8 mouse cellular contexts compared by ENCODE assay signal in the genomic region with DNA sequence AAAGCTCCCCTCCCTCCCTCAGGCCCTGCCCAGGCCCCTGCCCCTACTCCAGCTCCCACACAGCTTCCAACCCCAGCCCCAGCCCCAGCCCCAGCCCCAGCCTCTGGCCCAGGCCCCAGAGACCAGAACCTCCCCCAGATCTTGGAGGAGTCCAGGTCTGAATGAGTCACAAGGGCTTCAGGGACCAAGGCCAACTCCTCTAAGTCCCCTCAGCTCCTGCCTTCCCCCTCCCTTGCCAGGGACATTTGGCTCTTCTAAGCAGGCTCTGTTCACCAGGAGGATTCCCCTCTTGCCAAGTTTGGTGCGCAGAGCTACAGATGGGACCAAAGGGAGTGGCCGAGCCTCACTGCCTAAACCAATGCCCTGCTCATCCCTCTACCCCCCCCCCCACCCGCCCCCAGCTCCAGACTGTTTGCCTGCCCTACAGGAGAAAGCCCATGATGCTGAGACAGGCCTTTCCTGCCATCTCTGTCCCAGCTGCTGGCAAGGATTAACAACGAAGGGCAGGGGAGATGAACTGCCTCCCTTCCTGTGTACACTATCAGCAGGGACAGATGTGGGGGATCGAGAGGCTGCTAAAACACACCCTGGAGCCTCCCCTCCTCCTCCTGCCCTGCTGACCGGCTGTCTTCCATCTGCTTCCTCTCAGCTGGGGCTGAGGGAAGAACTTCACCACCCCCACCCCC. TPM values are rescaled to one million over a fixed set of nuclear protein-coding genes. Genes with fewer than 3 reads are reported as not detected.
DNase-seq lines count a peak whose midpoint lies in the region; ATAC-seq and TF ChIP-seq lines count a peak whose summit lies in the region.

No protein-coding gene starts in this region.

- TF ChIP-seq CTCF in intestine, postnatal 0 days (IDR thresholded peaks at IDR 0.05; ENCODE audit: low read depth): no peak
- no peak for TF ChIP-seq CTCF in thymus, adult 2 months (IDR thresholded peaks at IDR 0.05; ENCODE audit: borderline replicate concordance, control insufficient read depth, extremely low read depth, insufficient read depth, low read length, poor library complexity)

- peak; percentile 20; the same call in 1 of the 2 replicates for ATAC-seq in intestine, postnatal 0 days
- peak; percentile 97 for ATAC-seq in liver, embryonic 15.5 days (ENCODE audit: insufficient read depth)
- peak; percentile 78; the same call in 1 of the 2 replicates for ATAC-seq in neural tube, embryonic 12.5 days (ENCODE audit: low FRiP score, low read depth)

- DNase-seq in urinary bladder, postnatal 4 days (ENCODE audit: low spot score in 2 of 2): peak; percentile 79 to 82
- no peak for DNase-seq in urinary bladder, adult 2 months (ENCODE audit: low spot score)
- peak; percentile 65 for DNase-seq in embryo, embryonic 9.5 days (ENCODE audit: extremely low spot score)
- peak; percentile 74 to 88 for DNase-seq in heart, adult 18-20 months
- no peak for DNase-seq in thymus, adult 2 months

- no peaks in the 10 kb centered on the region for H3K4me1 ChIP-seq in intestine, postnatal 0 days (replicated peaks; ENCODE audit: control insufficient read depth, insufficient read depth, low read length)
- peaks cover 41% of the 10 kb centered on the region for H3K4me1 ChIP-seq in liver, embryonic 15.5 days (replicated peaks)
- peaks cover 26% of the 10 kb centered on the region for H3K4me1 ChIP-seq in neural tube, embryonic 12.5 days
- peaks cover 16% of the 10 kb centered on the region for H3K4me1 ChIP-seq in thymus, adult 2 months (replicated peaks; ENCODE audit: control insufficient read depth, insufficient read depth, low read length)

- H3K36me3 ChIP-seq in intestine, postnatal 0 days (ENCODE audit: control insufficient read depth, insufficient read depth): peaks cover 29% of the 10 kb centered on the region
- H3K36me3 ChIP-seq in liver, embryonic 15.5 days (replicated peaks): peaks cover 21% of the 10 kb centered on the region
- H3K36me3 ChIP-seq in neural tube, embryonic 12.5 days: no peaks in the 10 kb centered on the region
- no peaks in the 10 kb centered on the region; the same call in 1 of the 2 replicates for H3K36me3 ChIP-seq in thymus, adult 2 months (ENCODE audit: control insufficient read depth, insufficient read depth, low read length)

- H3K27me3 ChIP-seq in intestine, postnatal 0 days (replicated peaks; ENCODE audit: control insufficient read depth, insufficient read depth, low read length): no peaks in the 10 kb centered on the region
- H3K27me3 ChIP-seq in liver, embryonic 15.5 days: peaks cover 3% of the 10 kb centered on the region; the same call in 1 of the 2 replicates
- H3K27me3 ChIP-seq in neural tube, embryonic 12.5 days (replicated peaks): no peaks in the 10 kb centered on the region
- no peaks in the 10 kb centered on the region for H3K27me3 ChIP-seq in thymus, adult 2 months (ENCODE audit: control insufficient read depth, insufficient read depth, low read length)

- TF ChIP-seq POLR2A in thymus, adult 2 months (IDR thresholded peaks at IDR 0.05; ENCODE audit: control insufficient read depth, extremely low read depth, insufficient read depth, low read length, poor library complexity): no peak

- no peaks in the 10 kb centered on the region for H3K9me3 ChIP-seq in intestine, postnatal 0 days (ENCODE audit: control insufficient read depth)
- no peaks in the 10 kb centered on the region for H3K9me3 ChIP-seq in liver, embryonic 15.5 days (replicated peaks)
- no peaks in the 10 kb centered on the region for H3K9me3 ChIP-seq in neural tube, embryonic 12.5 days

- no peak overlapping the region for H3K9ac ChIP-seq in intestine, postnatal 0 days (ENCODE audit: low read depth, low read length)
- peak overlapping the region; percentile 43; the same call in 1 of the 2 replicates for H3K9ac ChIP-seq in liver, embryonic 15.5 days
- H3K9ac ChIP-seq in neural tube, embryonic 12.5 days: 0 out of 2 replicates have a peak overlapping the region, but pooled peaks have one; percentile 17

- H3K4me2 ChIP-seq in intestine, postnatal 0 days (replicated peaks; ENCODE audit: low read depth): 0 out of 2 replicates have a peak overlapping the region, but pooled peaks have one; percentile 3
- H3K4me2 ChIP-seq in liver, embryonic 15.5 days: peak overlapping the region; percentile 66
- peak overlapping the region; percentile 16; the same call in 1 of the 2 replicates for H3K4me2 ChIP-seq in neural tube, embryonic 12.5 days (replicated peaks)

- H3K27ac ChIP-seq in intestine, postnatal 0 days (ENCODE audit: low read depth, low read length): peak overlapping the region; percentile 73
- H3K27ac ChIP-seq in liver, embryonic 15.5 days (replicated peaks): peak overlapping the region; percentile 91
- peak overlapping the region; percentile 64; the same call in 1 of the 2 replicates for H3K27ac ChIP-seq in neural tube, embryonic 12.5 days
- H3K27ac ChIP-seq in thymus, adult 2 months (ENCODE audit: control insufficient read depth, insufficient read depth, low read length): no peak overlapping the region

- no peak overlapping the region for H3K4me3 ChIP-seq in intestine, postnatal 0 days (ENCODE audit: low read depth, low read length)
- peak overlapping the region; percentile 23 for H3K4me3 ChIP-seq in liver, embryonic 15.5 days (replicated peaks)
- H3K4me3 ChIP-seq in neural tube, embryonic 12.5 days: no peak overlapping the region
- no peak overlapping the region for H3K4me3 ChIP-seq in thymus, adult 2 months (ENCODE audit: control insufficient read depth, insufficient read depth, low read length)

- WGBS in intestine, postnatal 0 days: 19% methylated on average over 6 of the region's 6 CpGs
- WGBS in liver, embryonic 15.5 days (ENCODE audit: insufficient replicate concordance): 8% methylated on average over 6 of the region's 6 CpGs
- WGBS in neural tube, embryonic 12.5 days: 13% methylated on average over 6 of the region's 6 CpGs
- 52% methylated on average over 6 of the region's 6 CpGs for WGBS in thymus, adult 2 months

RNA-seq across cellular contexts. Expression of gene Ccr10, which starts 14.4 kb away (rescaled TPM):
- polyA plus RNA-seq in urinary bladder, adult 2 months (2012; rRNA removed): 0.19 and 0.21 TPM in 2 replicates
- total RNA-seq in heart, adult 18-20 months (2021): not detected
- polyA plus RNA-seq in intestine, postnatal 0 days (2015; fragmentation: Nextera tagmentation; extraction: Ambion mirVana): 0.13 and 0.22 TPM in 2 replicates
- polyA plus RNA-seq in liver, embryonic 15.5 days (2015; fragmentation: Nextera tagmentation; extraction: Ambion mirVana): 0.05 TPM in 1 of 2 replicates, not detected in the other
- polyA plus RNA-seq in neural tube, embryonic 12.5 days (2016; fragmentation: Nextera tagmentation; extraction: Ambion mirVana): 0.29 and 0.37 TPM in 2 replicates
- 2.9 and 3.9 TPM in 2 replicates for polyA plus RNA-seq in thymus, adult 2 months (2012; rRNA removed)

RNA-seq across cellular contexts. Expression of gene Plekhh3, which starts 18.5 kb away (rescaled TPM):
- polyA plus RNA-seq in urinary bladder, adult 2 months (2012; rRNA removed): 33.9 and 35.6 TPM in 2 replicates
- 10 to 100 TPM; 12.6 to 12.8 TPM for total RNA-seq in heart, adult 18-20 months (2021)
- polyA plus RNA-seq in intestine, postnatal 0 days (2015; fragmentation: Nextera tagmentation; extraction: Ambion mirVana): 7.7 and 7.8 TPM in 2 replicates
- 1.5 and 1.9 TPM in 2 replicates for polyA plus RNA-seq in liver, embryonic 15.5 days (2015; fragmentation: Nextera tagmentation; extraction: Ambion mirVana)
- 16.1 and 17.1 TPM in 2 replicates for polyA plus RNA-seq in neural tube, embryonic 12.5 days (2016; fragmentation: Nextera tagmentation; extraction: Ambion mirVana)
- polyA plus RNA-seq in thymus, adult 2 months (2012; rRNA removed): 11.9 and 12.1 TPM in 2 replicates

RNA-seq across cellular contexts. Expression of gene Cntnap1, which starts 19.3 kb away (rescaled TPM):
- polyA plus RNA-seq in urinary bladder, adult 2 months (2012; rRNA removed): 4.2 and 5.8 TPM in 2 replicates
- total RNA-seq in heart, adult 18-20 months (2021): 1 to 10 TPM; 1.1 to 1.9 TPM
- 5.2 and 6.0 TPM in 2 replicates for polyA plus RNA-seq in intestine, postnatal 0 days (2015; fragmentation: Nextera tagmentation; extraction: Ambion mirVana)
- polyA plus RNA-seq in liver, embryonic 15.5 days (2015; fragmentation: Nextera tagmentation; extraction: Ambion mirVana): 0.07 and 0.12 TPM in 2 replicates
- 1.7 and 2.2 TPM in 2 replicates for polyA plus RNA-seq in neural tube, embryonic 12.5 days (2016; fragmentation: Nextera tagmentation; extraction: Ambion mirVana)
- 4.5 and 5.3 TPM in 2 replicates for polyA plus RNA-seq in thymus, adult 2 months (2012; rRNA removed)

RNA-seq across cellular contexts. Expression of gene Tubg2, which starts 33.9 kb away (rescaled TPM):
- polyA plus RNA-seq in urinary bladder, adult 2 months (2012; rRNA removed): 3.3 and 5.0 TPM in 2 replicates
- 1 to 10 TPM; 2.3 to 3.7 TPM for total RNA-seq in heart, adult 18-20 months (2021)
- 2.5 and 2.8 TPM in 2 replicates for polyA plus RNA-seq in intestine, postnatal 0 days (2015; fragmentation: Nextera tagmentation; extraction: Ambion mirVana)
- 0.05 and 0.24 TPM in 2 replicates for polyA plus RNA-seq in liver, embryonic 15.5 days (2015; fragmentation: Nextera tagmentation; extraction: Ambion mirVana)
- 13.4 and 15.1 TPM in 2 replicates for polyA plus RNA-seq in neural tube, embryonic 12.5 days (2016; fragmentation: Nextera tagmentation; extraction: Ambion mirVana)
- polyA plus RNA-seq in thymus, adult 2 months (2012; rRNA removed): 2.6 and 3.3 TPM in 2 replicates

RNA-seq across cellular contexts. Expression of gene Ezh1, which starts 36.6 kb away (rescaled TPM):
- polyA plus RNA-seq in urinary bladder, adult 2 months (2012; rRNA removed): 45.0 and 45.7 TPM in 2 replicates
- total RNA-seq in heart, adult 18-20 months (2021): 10 to 100 TPM; 29.8 to 36.4 TPM
- 9.8 and 10.8 TPM in 2 replicates for polyA plus RNA-seq in intestine, postnatal 0 days (2015; fragmentation: Nextera tagmentation; extraction: Ambion mirVana)
- 9.8 and 11.0 TPM in 2 replicates for polyA plus RNA-seq in liver, embryonic 15.5 days (2015; fragmentation: Nextera tagmentation; extraction: Ambion mirVana)
- polyA plus RNA-seq in neural tube, embryonic 12.5 days (2016; fragmentation: Nextera tagmentation; extraction: Ambion mirVana): 14.1 and 14.3 TPM in 2 replicates
- polyA plus RNA-seq in thymus, adult 2 months (2012; rRNA removed): 38.8 and 43.3 TPM in 2 replicates

Comparison
In these comparisons a context has a peak if more than half of its experiments do, and no peak if none do; other contexts are left out.
1. DNase-seq: peak in urinary bladder, postnatal 4 days (2 of 2), embryo, embryonic 9.5 days (single experiment) and heart, adult 18-20 months (2 of 2); none in urinary bladder, adult 2 months (single experiment) and thymus, adult 2 months (single experiment).
2. ATAC-seq: peak in every context shown above with its lines; median percentile 97 in liver, embryonic 15.5 days; 78 in neural tube, embryonic 12.5 days; 20 in intestine, postnatal 0 days.
3. H3K4me2 ChIP-seq: peak in every context shown above with its lines; median percentile 66 in liver, embryonic 15.5 days; 16 in neural tube, embryonic 12.5 days; 3 in intestine, postnatal 0 days.